Mouse (Mus musculus) brain, embryonic 14.5 days (tissue): Measurements from ENCODE around the gene Cdh13.

ENCODE experiments used
- CTCF ChIP-seq: fragments of 200-500 bp; IDR thresholded peaks from 2 replicates; pipeline ENCODE4 v1.5.1; 2012; ENCODE audit warnings: inconsistent platforms, mild to moderate bottlenecking, moderate library complexity, borderline replicate concordance; ENCODE audit not compliant: insufficient read depth, insufficient read length; ENCODE audit errors: extremely low read depth
- POLR2A ChIP-seq: fragments of 200-500 bp; IDR thresholded peaks from 2 replicates; pipeline ENCODE4 v1.6.1; 2012; ENCODE audit warnings: mild to moderate bottlenecking, inconsistent platforms, borderline replicate concordance; ENCODE audit not compliant: poor library complexity, insufficient read depth, insufficient read length, severe bottlenecking; ENCODE audit errors: extremely low read depth

DNA sequence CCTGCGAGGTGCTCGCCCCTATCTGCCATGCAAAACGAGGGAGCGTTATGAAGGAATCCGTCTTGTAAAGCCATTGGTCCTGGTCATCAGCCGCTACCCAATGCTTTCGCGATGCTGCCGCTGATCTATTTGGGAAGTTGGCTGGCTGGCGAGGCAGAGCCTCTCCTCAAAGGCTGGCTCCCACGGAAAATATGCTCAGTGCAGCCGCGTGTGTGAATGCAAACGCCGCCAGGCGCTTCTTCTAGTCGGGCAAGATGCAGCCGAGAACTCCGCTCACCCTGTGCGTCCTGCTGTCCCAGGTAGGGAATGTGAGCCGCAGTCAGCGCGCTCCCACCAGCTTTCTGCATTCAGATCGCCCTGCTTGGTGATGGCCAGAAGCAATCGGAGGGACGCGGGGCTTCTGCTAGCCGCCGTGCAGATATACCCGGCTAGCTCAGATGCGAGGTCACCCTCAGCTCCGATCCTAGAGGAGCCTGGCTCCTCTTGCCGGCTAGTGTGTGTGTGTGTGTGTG is at the start of gene Cdh13:
- TF ChIP-seq CTCF (no peak), POLR2A (peak; percentile 22; the same call in 1 of the 2 replicates)
